Mouse (Mus musculus): ENCODE data around the gene Ncl. TPM values are rescaled to one million over a fixed set of nuclear protein-coding genes. Genes with fewer than 3 reads are reported as not detected.

Gene Ncl
- polyA plus RNA-seq, 1 experiment from 2014 or later = 366 TPM

DNA sequence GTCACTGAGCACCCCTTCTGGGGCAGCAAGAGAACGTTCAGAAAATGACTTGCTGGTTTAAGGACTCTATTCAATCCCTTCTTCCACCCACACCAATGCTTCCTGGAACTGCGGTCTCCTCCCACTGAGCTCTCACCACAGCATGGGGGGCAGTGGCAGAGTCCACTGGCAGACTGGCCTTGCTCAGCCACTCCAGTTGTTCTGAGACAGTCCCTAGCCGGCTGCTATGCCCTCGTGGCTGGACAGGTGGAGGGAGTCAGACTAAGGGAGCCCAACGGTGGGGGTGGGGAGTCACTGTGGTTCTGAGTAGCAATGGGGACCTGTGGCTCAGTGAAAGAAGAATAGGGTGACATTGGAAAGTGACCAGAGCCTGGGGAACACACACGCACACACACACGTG, 58.5 kb downstream of the Ncl start:
- peaks cover 16% of the 10 kb centered on the region for H3K4me1 ChIP-seq
- no peak overlapping the region for H3K4me3 ChIP-seq (replicated peaks)
- WGBS = 62% methylated on average over 7 of the region's 7 CpGs
- no peaks in the 10 kb centered on the region for H3K9me3 ChIP-seq (replicated peaks)
- H3K36me3 ChIP-seq = no peaks in the 10 kb centered on the region
- no peak overlapping the region for H3K9ac ChIP-seq
- no peak overlapping the region for H3K4me2 ChIP-seq (replicated peaks)
- ATAC-seq (ENCODE audit: insufficient number of reproducible peaks, low FRiP score, low TSS enrichment, low read depth) = no peak
- H3K27ac ChIP-seq (replicated peaks) = no peak overlapping the region
- peaks cover 23% of the 10 kb centered on the region for H3K27me3 ChIP-seq

DNA sequence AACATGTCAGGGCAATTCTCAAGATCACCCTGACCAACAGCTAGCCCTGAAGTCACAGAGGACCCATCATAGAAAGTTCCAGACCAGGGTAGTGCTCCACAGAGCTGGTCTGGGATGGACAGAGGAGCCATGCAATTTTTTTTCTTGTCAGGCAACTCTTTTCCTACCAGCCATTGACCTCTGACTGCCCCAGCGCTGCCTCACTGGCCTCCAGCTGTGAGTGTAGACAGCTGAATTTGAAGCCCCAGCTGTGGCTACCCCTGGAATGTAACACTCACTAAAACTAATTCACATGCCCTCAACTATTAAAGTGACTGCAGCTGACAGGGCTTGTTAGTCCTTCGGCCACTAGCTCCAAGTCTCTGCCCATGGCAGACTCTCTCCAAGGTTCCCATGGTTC, 59.1 kb downstream of the Ncl start:
- no peaks in the 10 kb centered on the region for H3K36me3 ChIP-seq
- no peak overlapping the region for H3K4me2 ChIP-seq (replicated peaks)
- WGBS = 38% methylated on average over 2 of the region's 2 CpGs
- H3K9ac ChIP-seq = no peak overlapping the region
- H3K9me3 ChIP-seq (replicated peaks) = no peaks in the 10 kb centered on the region
- ATAC-seq (ENCODE audit: insufficient number of reproducible peaks, low FRiP score, low TSS enrichment, low read depth) = no peak
- H3K4me3 ChIP-seq (replicated peaks) = no peak overlapping the region
- H3K27me3 ChIP-seq = peaks cover 21% of the 10 kb centered on the region
- no peak overlapping the region for H3K27ac ChIP-seq (replicated peaks)
- peaks cover 16% of the 10 kb centered on the region for H3K4me1 ChIP-seq

Small RNAs within 50 kb of the gene (microRNA-seq; reads per million reads assigned to microRNA genes)
- gene mmu-mir-3535 (ENCODE audit: borderline number of aligned reads) = 32.4 reads per million, percentile 41 among the genes with 10 or more reads in this experiment

Other genes starting within 250 kb of the Ncl start
- gene Htr2b, start 247.4 kb downstream of the Ncl start, polyA plus RNA-seq (2015; fragmentation: Nextera tagmentation; extraction: Ambion mirVana) = 0.89 and 1.4 TPM in 2 replicates
- gene Gm21972, start 225.8 kb downstream of the Ncl start, polyA plus RNA-seq (2015; fragmentation: Nextera tagmentation; extraction: Ambion mirVana) = 0.51 TPM in 1 of 2 replicates, not detected in the other
- gene Armc9, start 204.6 kb downstream of the Ncl start, polyA plus RNA-seq (2015; fragmentation: Nextera tagmentation; extraction: Ambion mirVana) = 22.5 and 25.4 TPM in 2 replicates
- 4.4 and 5.5 TPM in 2 replicates for gene B3gnt7, start 56.6 kb downstream of the Ncl start, polyA plus RNA-seq (2015; fragmentation: Nextera tagmentation; extraction: Ambion mirVana)
- not detected in 2 replicates for gene Nmur1, start 66.8 kb upstream of the Ncl start, polyA plus RNA-seq (2015; fragmentation: Nextera tagmentation; extraction: Ambion mirVana)
- gene Tex44, start 66.9 kb upstream of the Ncl start, polyA plus RNA-seq (2015; fragmentation: Nextera tagmentation; extraction: Ambion mirVana) = not detected in 2 replicates
- 1,945 and 2,079 TPM in 2 replicates for gene Ptma, start 167.3 kb upstream of the Ncl start, polyA plus RNA-seq (2015; fragmentation: Nextera tagmentation; extraction: Ambion mirVana)
- gene Pde6d, start 223.2 kb upstream of the Ncl start, polyA plus RNA-seq (2015; fragmentation: Nextera tagmentation; extraction: Ambion mirVana) = 70.9 and 74.7 TPM in 2 replicates
- 39.1 and 41.2 TPM in 2 replicates for gene Cops7b, start 223.5 kb upstream of the Ncl start, polyA plus RNA-seq (2015; fragmentation: Nextera tagmentation; extraction: Ambion mirVana)